Mouse (Mus musculus): Measurements from ENCODE around the gene Gm49368.

DNA sequence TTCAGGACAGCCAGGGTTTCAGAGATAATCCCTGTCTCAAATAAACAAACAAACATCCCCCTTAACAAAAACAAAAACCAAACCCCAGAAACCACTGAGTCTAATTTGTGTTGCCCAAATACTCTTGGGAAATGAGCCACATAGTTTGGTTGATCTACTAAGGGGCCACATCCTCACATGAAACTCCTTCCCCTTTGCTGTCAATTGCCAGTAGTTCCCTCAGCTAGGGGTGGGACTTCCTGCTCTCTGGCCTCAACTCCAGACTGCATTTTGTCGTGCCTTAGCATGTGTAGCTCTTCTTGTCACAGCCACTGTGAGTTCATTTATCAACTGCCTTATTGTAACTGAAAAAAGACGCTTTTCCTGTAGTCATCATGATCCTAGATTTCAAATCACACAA, 47.8 kb downstream of the Gm49368 start:
- TF ChIP-seq CTCF (IDR thresholded peaks at IDR 0.05; ENCODE audit: low read depth) (no peak), EP300 (IDR thresholded peaks at IDR 0.05; ENCODE audit: low read depth) (no peak)

All from heart, postnatal 0 days (tissue).